Mouse (Mus musculus) midbrain, embryonic 16.5 days (tissue): ENCODE measurements at regions not wholly inside any gene's neighbourhood (a gene's known extent, or its start where the extent isn't known, plus 50 kb on each side); places are given as distances from the start of the nearest gene placed in this dataset.

ENCODE experiments used
- ATAC-seq: fragments of 200-750 bp; cut with Nextera tagmentation; 2 replicates; pipeline ENCODE4 v1.8.0; 2017; ENCODE audit warnings: moderate TSS enrichment
- H3K27ac ChIP-seq: fragments of 300-500 bp; sonication (generic); 2 replicates; pipeline ENCODE4 v1.5.1; 2014; ENCODE audit warnings: mild to moderate bottlenecking, low read length, mixed read lengths
- H3K27me3 ChIP-seq: fragments of 300-500 bp; sonication (generic); 2 replicates; pipeline ENCODE4 v1.6.1; 2014; ENCODE audit warnings: low read depth, low read length, mixed read lengths; ENCODE audit not compliant: control insufficient read depth, insufficient read depth
- H3K36me3 ChIP-seq: fragments of 300-500 bp; sonication (generic); 2 replicates; pipeline ENCODE4 v1.6.1; 2014; ENCODE audit warnings: mild to moderate bottlenecking, low read length, moderate library complexity, mixed read lengths; ENCODE audit not compliant: control insufficient read depth, insufficient read depth
- H3K4me1 ChIP-seq: fragments of 300-500 bp; sonication (generic); 2 replicates; pipeline ENCODE4 v1.6.1; 2014; ENCODE audit warnings: mild to moderate bottlenecking, low read length, mixed read lengths; ENCODE audit not compliant: control insufficient read depth, insufficient read depth
- H3K4me2 ChIP-seq: fragments of 300-500 bp; sonication (generic); 2 replicates; pipeline ENCODE4 v1.6.1; 2014; ENCODE audit warnings: mild to moderate bottlenecking, low read length, mixed read lengths
- H3K4me3 ChIP-seq: fragments of 300-500 bp; sonication (generic); 2 replicates; pipeline ENCODE4 v1.5.1; 2014; ENCODE audit warnings: low read depth, mild to moderate bottlenecking, low read length, moderate library complexity, mixed read lengths
- H3K9ac ChIP-seq: fragments of 300-500 bp; sonication (generic); 2 replicates; pipeline ENCODE4 v1.6.1; 2014; ENCODE audit warnings: low read depth, low read length, mixed read lengths
- H3K9me3 ChIP-seq: fragments of 300-500 bp; sonication (generic); replicated peaks from 2 replicates; pipeline ENCODE4 v1.6.1; 2014; ENCODE audit warnings: mild to moderate bottlenecking, low read length, mixed read lengths; ENCODE audit not compliant: control insufficient read depth, poor library complexity, severe bottlenecking
- WGBS: fragments of 180-500 bp; shearing (Covaris S2); extraction: QIAGEN DNeasy Blood & Tissue Kit; methylation state at CpG from one replicate; pipeline ENCODE4 v1.1.7; 2014; 5-methylcytosine and 5-hydroxymethylcytosine counted together

GRCm38 (mm10) chr3:15112177-15112838, 219.8 kb downstream of the Gm9733 start:
- Histone ChIP-seq H3K4me1 (no peaks in the 10 kb centered on the region), H3K36me3 (no peaks in the 10 kb centered on the region), H3K4me3 (no peak overlapping the region), H3K9me3 (no peaks in the 10 kb centered on the region), H3K9ac (no peak overlapping the region), H3K27ac (no peak overlapping the region), H3K4me2 (no peak overlapping the region), H3K27me3 (no peaks in the 10 kb centered on the region)
- ATAC-seq: no peak
- 36% methylated on average over 2 of the region's 2 CpGs for WGBS

GRCm38 (mm10) chr3:15118634-15119356, 213.3 kb downstream of the Gm9733 start:
- Histone ChIP-seq H3K4me2 (no peak overlapping the region), H3K9me3 (no peaks in the 10 kb centered on the region), H3K4me3 (no peak overlapping the region), H3K27ac (no peak overlapping the region), H3K9ac (no peak overlapping the region), H3K4me1 (no peaks in the 10 kb centered on the region), H3K27me3 (no peaks in the 10 kb centered on the region), H3K36me3 (no peaks in the 10 kb centered on the region)
- 28% methylated on average over 3 of the region's 3 CpGs for WGBS
- ATAC-seq: no peak

GRCm38 (mm10) chr3:15126736-15127135, 205.4 kb downstream of the Gm9733 start:
- ATAC-seq: no peak
- no peaks in the 10 kb centered on the region for H3K27me3 ChIP-seq
- 76% methylated on average over 4 of the region's 4 CpGs for WGBS
- H3K9me3 ChIP-seq: no peaks in the 10 kb centered on the region
- H3K4me3 ChIP-seq: no peak overlapping the region
- no peaks in the 10 kb centered on the region for H3K4me1 ChIP-seq
- H3K4me2 ChIP-seq: no peak overlapping the region
- no peak overlapping the region for H3K9ac ChIP-seq
- no peak overlapping the region for H3K27ac ChIP-seq
- H3K36me3 ChIP-seq: no peaks in the 10 kb centered on the region

- H3K36me3 ChIP-seq: no peaks in the 10 kb centered on the region
Observed at GRCm38 (mm10) chr3:15128370-15128769, 203.7 kb downstream of the Gm9733 start.

GRCm38 (mm10) chr3:15128960-15129359, 203.1 kb downstream of the Gm9733 start:
- 79% methylated on average over 3 of the region's 3 CpGs for WGBS
- no peak overlapping the region for H3K9ac ChIP-seq
- ATAC-seq: no peak
- no peaks in the 10 kb centered on the region for H3K27me3 ChIP-seq
- H3K9me3 ChIP-seq: no peaks in the 10 kb centered on the region
- H3K4me2 ChIP-seq: no peak overlapping the region
- no peak overlapping the region for H3K27ac ChIP-seq
- H3K4me1 ChIP-seq: no peaks in the 10 kb centered on the region
- no peaks in the 10 kb centered on the region for H3K36me3 ChIP-seq
- H3K4me3 ChIP-seq: no peak overlapping the region

More at GRCm38 (mm10) chr3:15128370-15128769, 203.7 kb downstream of the Gm9733 start:
- Histone ChIP-seq H3K27me3 (no peaks in the 10 kb centered on the region), H3K9ac (no peak overlapping the region), H3K9me3 (no peaks in the 10 kb centered on the region), H3K4me1 (no peaks in the 10 kb centered on the region), H3K27ac (no peak overlapping the region), H3K4me3 (no peak overlapping the region), H3K4me2 (no peak overlapping the region)
- no peak for ATAC-seq

GRCm38 (mm10) chr3:15129729-15130369, 202.3 kb downstream of the Gm9733 start:
- WGBS: 84% methylated on average over 9 of the region's 9 CpGs
- H3K27ac ChIP-seq: no peak overlapping the region
- H3K4me1 ChIP-seq: no peaks in the 10 kb centered on the region
- no peak; the same call in 1 of the 2 replicates for ATAC-seq
- H3K4me2 ChIP-seq: no peak overlapping the region
- no peaks in the 10 kb centered on the region for H3K27me3 ChIP-seq
- H3K36me3 ChIP-seq: no peaks in the 10 kb centered on the region
- no peak overlapping the region for H3K9ac ChIP-seq
- no peak overlapping the region for H3K4me3 ChIP-seq
- H3K9me3 ChIP-seq: no peaks in the 10 kb centered on the region

- H3K4me2 ChIP-seq: no peak overlapping the region
- H3K9ac ChIP-seq: no peak overlapping the region
- H3K27me3 ChIP-seq: no peaks in the 10 kb centered on the region
- H3K4me3 ChIP-seq: no peak overlapping the region
- H3K36me3 ChIP-seq: no peaks in the 10 kb centered on the region
- H3K4me1 ChIP-seq: no peaks in the 10 kb centered on the region
- no peaks in the 10 kb centered on the region for H3K9me3 ChIP-seq
- H3K27ac ChIP-seq: no peak overlapping the region
- ATAC-seq: no peak
- WGBS: 68% methylated on average over 5 of the region's 5 CpGs
Observed at GRCm38 (mm10) chr3:15132136-15132535, 200.0 kb downstream of the Gm9733 start.

- H3K9me3 ChIP-seq: no peaks in the 10 kb centered on the region
- ATAC-seq: no peak
- no peak overlapping the region for H3K9ac ChIP-seq
- 92% methylated on average over 1 of the region's 1 CpGs for WGBS
- H3K27ac ChIP-seq: no peak overlapping the region
- no peaks in the 10 kb centered on the region for H3K27me3 ChIP-seq
- no peaks in the 10 kb centered on the region for H3K4me1 ChIP-seq
- no peaks in the 10 kb centered on the region for H3K36me3 ChIP-seq
- no peak overlapping the region for H3K4me2 ChIP-seq
- H3K4me3 ChIP-seq: no peak overlapping the region
Observed at GRCm38 (mm10) chr3:15139550-15139949, 192.6 kb downstream of the Gm9733 start.

- Histone ChIP-seq H3K27me3 (no peaks in the 10 kb centered on the region), H3K4me2 (no peak overlapping the region), H3K36me3 (no peaks in the 10 kb centered on the region), H3K9ac (no peak overlapping the region), H3K9me3 (no peaks in the 10 kb centered on the region), H3K4me3 (no peak overlapping the region), H3K27ac (no peak overlapping the region), H3K4me1 (no peaks in the 10 kb centered on the region)
- no peak for ATAC-seq
- 67% methylated on average over 1 of the region's 1 CpGs for WGBS
Observed at GRCm38 (mm10) chr3:15153710-15154109, 178.4 kb downstream of the Gm9733 start.
